Mouse (Mus musculus) thymus, adult 2 months (tissue): ENCODE results near the gene Tlk2.

Experiments used
- CTCF ChIP-seq: fragments of 200-500 bp; IDR thresholded peaks from 2 replicates; pipeline ENCODE4 v1.5.1; 2012; ENCODE audit warnings: mild to moderate bottlenecking, control low read depth, low read length, moderate library complexity, borderline replicate concordance; ENCODE audit not compliant: control insufficient read depth, poor library complexity, insufficient read depth; ENCODE audit errors: extremely low read depth
- POLR2A ChIP-seq: fragments of 200-500 bp; IDR thresholded peaks from 2 replicates; pipeline ENCODE4 v1.6.1; 2012; ENCODE audit warnings: mild to moderate bottlenecking, low read length, control low read depth, moderate library complexity; ENCODE audit not compliant: control insufficient read depth, poor library complexity, insufficient read depth; ENCODE audit errors: extremely low read depth

DNA sequence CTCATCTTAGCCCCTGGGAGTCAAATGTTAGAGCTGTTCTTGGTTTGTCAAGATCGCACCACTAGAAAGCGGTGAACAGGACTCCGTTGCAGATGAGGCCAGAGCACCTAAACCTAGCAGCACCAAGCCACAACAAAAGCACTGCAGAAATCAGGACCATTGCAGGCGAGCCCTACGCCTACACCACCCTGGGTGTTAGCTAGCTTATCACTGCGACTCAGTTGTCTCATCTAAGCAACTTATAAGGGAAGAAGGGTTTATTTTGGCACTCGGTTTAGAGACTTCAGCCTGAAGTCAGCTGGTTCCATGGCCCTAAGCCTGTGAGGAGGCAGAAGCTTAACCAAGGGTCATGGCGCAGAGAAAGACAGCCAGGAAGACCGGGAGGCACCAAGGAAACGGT, 117.5 kb downstream of the Tlk2 start:
- no peak for TF ChIP-seq POLR2A
- TF ChIP-seq CTCF = no peak
